Mouse (Mus musculus) forebrain, embryonic 11.5 days (tissue): ENCODE data around the gene Zcchc13. TPM values are rescaled to one million over a fixed set of nuclear protein-coding genes. Genes with fewer than 3 reads are reported as not detected.
"Not testable (repeated sequence)": the region's sequence is repeated elsewhere in the genome, so short reads cannot be mapped to it uniquely, and the experiment has no call there.

Experiments
- ATAC-seq: fragments of 200-750 bp; cut with Nextera tagmentation; replicated peaks from 2 replicates; pipeline ENCODE4 v1.8.0; 2017; ENCODE audit warnings: moderate TSS enrichment; ENCODE audit not compliant: low FRiP score
- DNase-seq: peaks from one replicate; pipeline ENCODE4 v3.0.0-alpha.2; 2017; ENCODE audit warnings: low spot score
- H3K27ac ChIP-seq: fragments of 300-500 bp; sonication (generic); 2 replicates; pipeline ENCODE4 v1.5.1; 2014; ENCODE audit warnings: low read depth, low read length
- H3K27me3 ChIP-seq: fragments of 300-500 bp; sonication (generic); 2 replicates; pipeline ENCODE4 v1.6.1; 2014; ENCODE audit warnings: mild to moderate bottlenecking, low read length, mixed read lengths; ENCODE audit not compliant: control insufficient read depth, insufficient read depth
- H3K36me3 ChIP-seq: fragments of 300-500 bp; sonication (generic); 2 replicates; pipeline ENCODE4 v1.6.1; 2014; ENCODE audit warnings: mild to moderate bottlenecking, low read length, moderate library complexity, mixed read lengths; ENCODE audit not compliant: control insufficient read depth, insufficient read depth
- H3K4me1 ChIP-seq: fragments of 300-500 bp; sonication (generic); replicated peaks from 2 replicates; pipeline ENCODE4 v1.6.1; 2014; ENCODE audit warnings: low read length, mixed read lengths; ENCODE audit not compliant: control insufficient read depth, insufficient read depth
- H3K4me2 ChIP-seq: fragments of 300-500 bp; sonication (generic); 2 replicates; pipeline ENCODE4 v1.6.1; 2014; ENCODE audit warnings: low read depth, mild to moderate bottlenecking, low read length, moderate library complexity, mixed read lengths; ENCODE audit not compliant: severe bottlenecking
- H3K4me3 ChIP-seq: fragments of 300-500 bp; sonication (generic); 2 replicates; pipeline ENCODE4 v1.5.1; 2014; ENCODE audit warnings: low read depth, low read length
- H3K9ac ChIP-seq: fragments of 300-500 bp; sonication (generic); 2 replicates; pipeline ENCODE4 v1.6.1; 2014; ENCODE audit warnings: low read length
- H3K9me3 ChIP-seq: fragments of 300-500 bp; sonication (generic); 2 replicates; pipeline ENCODE4 v1.6.1; 2016; ENCODE audit warnings: low read length, mixed read lengths; ENCODE audit not compliant: control insufficient read depth
- WGBS: fragments of 180-500 bp; shearing (Covaris S2); extraction: QIAGEN DNeasy Blood & Tissue Kit; methylation state at CpG from one replicate; pipeline ENCODE4 v1.1.7; 2014; 5-methylcytosine and 5-hydroxymethylcytosine counted together
- polyA plus RNA-seq: library from polyadenylated mRNA; unstranded; fragments of >200 nt; fragmentation: Nextera tagmentation; extraction: Ambion mirVana; gene quantifications from 2 replicates; pipeline ENCODE4 v1.2.1, GENCODE M21; 2014

Zcchc13 gene
- polyA plus RNA-seq, 1 experiment from 2014 or later = not detected

DNA sequence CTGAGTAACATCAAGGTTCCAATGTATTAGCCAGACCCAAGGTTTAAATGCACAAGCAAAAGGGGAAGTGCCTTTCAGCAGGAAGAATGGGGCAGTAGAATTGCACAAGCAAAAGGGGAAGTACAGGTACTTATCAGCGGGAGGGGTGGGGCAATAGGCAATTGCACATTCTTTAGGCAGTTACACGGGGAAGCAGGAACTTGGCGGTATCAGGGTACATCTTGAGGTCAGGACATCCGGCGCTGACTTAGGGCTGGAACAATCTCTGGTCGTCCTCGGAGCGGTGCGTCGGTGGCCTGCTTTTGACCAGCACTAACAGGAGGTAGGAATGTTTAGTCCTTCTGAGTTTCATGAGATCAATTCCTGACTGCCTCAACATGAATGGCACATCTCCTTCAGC, 34.1 kb downstream of the Zcchc13 start:
- H3K36me3 ChIP-seq, DNase-seq, ATAC-seq, H3K4me3 ChIP-seq, H3K27ac ChIP-seq, H3K27me3 ChIP-seq, H3K4me1 ChIP-seq, H3K4me2 ChIP-seq, H3K9me3 ChIP-seq, H3K9ac ChIP-seq: not testable (repeated sequence)
- WGBS = 89% methylated on average over 10 of the region's 10 CpGs

DNA sequence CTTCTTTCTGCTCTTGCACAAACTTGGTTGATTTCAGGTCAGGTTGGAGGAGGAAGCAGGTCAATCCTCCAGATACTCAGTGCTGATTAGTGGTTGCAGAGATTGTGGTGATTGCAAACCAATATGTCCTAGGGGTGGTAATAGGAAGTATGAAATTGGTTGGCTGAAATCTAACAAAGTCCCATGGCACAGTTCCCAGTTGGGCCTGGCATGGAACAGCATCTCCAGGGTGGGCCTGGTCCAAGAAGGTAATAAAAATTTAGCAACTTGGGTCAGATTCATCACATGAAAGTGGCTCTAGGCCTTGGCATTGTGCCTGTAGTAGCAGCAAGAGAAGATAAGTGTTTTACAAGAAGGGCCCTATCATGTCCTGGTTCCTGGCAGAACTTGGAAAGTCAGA, 39.9 kb downstream of the Zcchc13 start:
- Histone ChIP-seq H3K27ac (no peak overlapping the region), H3K27me3 (no peaks in the 10 kb centered on the region; the same call in 1 of the 2 replicates), H3K4me2 (no peak overlapping the region), H3K9me3 (no peaks in the 10 kb centered on the region), H3K36me3 (no peaks in the 10 kb centered on the region), H3K9ac (no peak overlapping the region), H3K4me1 (no peaks in the 10 kb centered on the region), H3K4me3 (no peak overlapping the region)
- no peak for DNase-seq
- ATAC-seq = no peak

- no peaks in the 10 kb centered on the region for H3K4me1 ChIP-seq
- H3K4me3 ChIP-seq = no peak overlapping the region
- DNase-seq (no peak), ATAC-seq (no peak)
- H3K9me3 ChIP-seq = no peaks in the 10 kb centered on the region
- H3K27me3 ChIP-seq = no peaks in the 10 kb centered on the region; the same call in none of the 2 replicates
- WGBS = 79% methylated on average over 3 of the region's 3 CpGs
- H3K9ac ChIP-seq = no peak overlapping the region
- H3K36me3 ChIP-seq = no peaks in the 10 kb centered on the region
- H3K4me2 ChIP-seq = no peak overlapping the region
- H3K27ac ChIP-seq = no peak overlapping the region
Measured at GRCm38 (mm10) chrX:103673761-103674160, 43.4 kb downstream of the Zcchc13 start.

- Histone ChIP-seq H3K27me3 (no peaks in the 10 kb centered on the region; the same call in none of the 2 replicates), H3K9me3 (no peaks in the 10 kb centered on the region), H3K4me1 (no peaks in the 10 kb centered on the region), H3K4me3 (no peak overlapping the region), H3K36me3 (no peaks in the 10 kb centered on the region), H3K27ac (no peak overlapping the region), H3K9ac (no peak overlapping the region), H3K4me2 (no peak overlapping the region)
- no peak for ATAC-seq
- no peak for DNase-seq
- WGBS = 16% methylated on average over 2 of the region's 2 CpGs
Measured at GRCm38 (mm10) chrX:103674674-103675073, 44.3 kb downstream of the Zcchc13 start.

Other genes starting within 250 kb of the Zcchc13 start
- gene Tsx, start 216.1 kb upstream of the Zcchc13 start, polyA plus RNA-seq = 0.35 and 0.40 TPM in 2 replicates
- not detected in 2 replicates for gene Gm26992, start 208.6 kb upstream of the Zcchc13 start, polyA plus RNA-seq
- gene Slc16a2, start 191.4 kb downstream of the Zcchc13 start, polyA plus RNA-seq = 19.1 and 20.1 TPM in 2 replicates